Mouse (Mus musculus) thymus, postnatal 4 days (tissue): ENCODE data around the gene Shisa3.

Source experiments
- DNase-seq: peaks from one replicate; pipeline ENCODE4 v3.0.0; 2021

Shisa3 gene

DNA sequence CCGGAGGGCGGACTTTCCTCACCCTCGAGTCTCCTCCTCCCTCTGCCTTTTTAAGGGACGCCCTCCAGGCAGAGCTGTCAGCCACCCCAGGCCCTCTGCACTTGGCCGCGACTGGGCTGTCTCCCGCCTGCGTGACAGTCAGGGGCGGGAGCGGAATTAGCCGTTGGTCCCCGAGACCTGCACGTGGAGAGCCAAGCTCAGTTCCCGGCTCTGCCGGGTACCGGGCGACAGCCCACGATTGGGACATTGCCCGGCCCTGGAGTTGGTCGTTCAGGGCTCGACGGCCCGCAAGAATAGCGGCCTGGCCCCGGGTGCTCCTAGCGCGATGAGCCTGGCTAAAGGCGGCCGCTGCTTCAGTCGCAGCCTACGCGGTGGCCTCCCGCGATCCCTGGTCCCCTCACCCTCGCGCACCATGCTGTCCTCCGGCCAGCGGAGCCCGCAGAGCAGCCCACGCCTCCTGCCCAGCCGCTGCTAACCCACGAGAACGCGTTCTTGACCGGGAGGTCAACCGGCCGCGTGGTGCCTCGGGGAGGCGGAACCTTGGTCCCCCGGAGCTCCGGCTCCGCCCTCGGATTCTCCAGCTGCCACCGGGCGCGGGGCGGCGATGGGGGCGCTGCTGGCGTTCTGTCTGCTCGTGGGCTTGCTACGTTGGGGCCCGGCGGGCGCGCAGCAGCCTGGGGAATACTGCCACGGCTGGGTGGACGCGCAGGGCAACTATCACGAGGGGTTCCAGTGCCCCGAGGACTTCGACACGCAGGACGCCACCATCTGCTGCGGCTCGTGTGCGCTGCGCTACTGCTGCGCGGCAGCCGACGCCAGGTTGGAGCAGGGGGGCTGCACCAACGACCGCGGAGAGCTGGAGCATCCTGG lies at the start of gene Shisa3:
Shisa3 (plus strand) TSS at position 79 of the 870 bp plus-strand sequence.
- DNase-seq = peak; percentile 51

DNA sequence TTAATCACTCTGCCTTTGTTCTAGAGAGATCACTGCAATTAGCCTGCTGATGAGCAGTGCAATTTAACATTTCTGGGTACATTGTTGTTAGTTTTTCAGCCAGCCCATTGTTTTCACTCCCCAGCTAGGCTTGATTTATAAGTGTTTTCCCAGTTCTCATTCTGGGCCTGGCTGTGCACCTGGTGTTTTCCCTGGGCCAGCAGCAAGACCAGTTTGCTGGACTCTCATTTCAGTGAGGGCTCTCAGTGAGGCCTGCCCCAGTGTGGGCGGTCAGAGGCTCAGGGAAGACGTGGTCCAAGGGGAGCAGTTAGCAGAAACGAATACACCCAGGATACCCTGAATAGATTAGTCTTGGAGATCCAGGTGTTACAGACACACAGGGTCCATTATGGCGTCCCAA lies 49.0 kb upstream of the Shisa3 start:
- no peak for DNase-seq

DNA sequence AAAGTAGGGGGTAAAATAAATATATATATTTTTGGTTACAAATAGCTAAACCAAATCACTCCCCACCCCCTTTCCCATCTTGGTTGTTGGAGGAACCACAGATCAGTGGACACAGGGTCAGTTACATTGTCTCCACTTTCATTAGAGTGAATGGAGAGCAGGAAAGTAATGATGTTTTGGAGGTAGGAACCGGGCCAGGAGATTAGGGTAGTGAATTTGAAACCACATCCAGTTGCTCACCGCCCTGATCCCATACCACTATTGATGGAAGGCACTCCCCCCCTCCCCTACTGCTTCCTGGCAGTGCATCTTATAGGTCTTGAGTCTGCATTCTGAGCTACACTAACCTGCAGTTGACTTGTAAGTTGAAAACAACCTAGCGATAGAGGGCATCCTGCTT lies 48.6 kb upstream of the Shisa3 start:
- no peak for DNase-seq

DNA sequence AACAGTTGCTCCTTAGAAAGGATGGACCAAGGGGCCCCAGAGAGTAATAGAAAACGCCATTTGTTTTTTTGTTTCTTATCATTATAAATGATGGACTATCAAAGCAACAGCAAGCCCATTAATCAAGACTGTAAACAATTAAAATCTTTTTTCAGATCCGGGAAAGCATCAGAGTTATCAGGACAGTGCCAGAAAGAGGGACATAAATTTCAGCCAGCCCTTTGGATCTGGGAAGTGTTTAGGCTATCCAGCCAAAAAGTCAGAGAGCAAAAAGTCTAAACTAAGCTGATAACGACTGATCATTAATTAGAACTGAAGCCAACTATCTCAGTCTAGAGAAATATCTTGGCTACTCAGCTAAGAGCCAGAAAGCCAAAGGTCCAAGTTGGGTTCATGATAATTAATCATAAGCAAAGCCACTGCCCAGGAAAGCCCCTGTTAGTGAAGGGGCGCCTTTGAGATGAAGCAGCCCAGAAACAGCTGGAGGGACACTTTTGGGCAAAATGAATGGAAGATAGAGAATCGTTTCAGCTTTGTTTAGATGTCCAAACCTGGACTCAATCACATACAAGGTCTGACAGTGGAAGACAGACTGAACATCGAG lies 35.0 kb upstream of the Shisa3 start:
- no peak for DNase-seq

DNA sequence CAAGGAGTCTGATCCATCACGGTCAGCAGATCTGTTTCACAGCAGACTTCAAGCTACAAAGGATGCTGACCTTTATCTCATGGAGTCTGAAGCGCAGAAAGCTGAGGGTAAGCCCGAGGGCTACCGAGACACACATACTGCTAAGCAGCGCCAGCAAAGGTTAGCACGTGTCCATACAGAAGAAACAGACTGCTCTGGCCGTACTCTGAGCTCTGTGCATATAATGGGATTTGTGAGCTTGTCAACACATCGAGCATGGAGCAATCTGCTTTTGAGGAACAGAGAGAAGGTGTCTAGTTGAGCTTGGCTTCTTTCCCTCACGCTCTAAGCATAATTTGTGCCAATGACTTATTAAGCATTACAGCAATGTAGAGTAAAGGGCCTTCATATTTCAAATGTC lies 33.6 kb upstream of the Shisa3 start:
- no peak for DNase-seq

DNA sequence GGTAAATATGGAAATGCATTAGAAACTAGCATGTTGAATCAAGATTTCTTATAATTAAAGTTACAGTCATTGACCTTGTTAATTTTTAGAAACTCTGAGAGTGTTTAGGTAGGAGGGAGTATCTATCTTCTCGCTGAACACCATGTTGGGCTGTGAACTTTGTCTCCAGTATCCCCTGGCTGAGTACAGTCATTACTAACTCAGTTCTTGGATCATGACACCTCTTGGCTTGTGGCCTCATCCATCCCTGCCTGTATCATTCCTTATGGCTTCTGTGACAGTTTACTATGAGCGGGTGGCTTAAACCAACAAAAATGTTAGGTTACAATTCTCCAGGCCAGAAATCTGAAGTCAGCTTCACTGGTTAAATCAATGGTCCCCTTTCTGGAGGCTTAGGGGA lies 32.0 kb upstream of the Shisa3 start:
- DNase-seq = no peak

DNA sequence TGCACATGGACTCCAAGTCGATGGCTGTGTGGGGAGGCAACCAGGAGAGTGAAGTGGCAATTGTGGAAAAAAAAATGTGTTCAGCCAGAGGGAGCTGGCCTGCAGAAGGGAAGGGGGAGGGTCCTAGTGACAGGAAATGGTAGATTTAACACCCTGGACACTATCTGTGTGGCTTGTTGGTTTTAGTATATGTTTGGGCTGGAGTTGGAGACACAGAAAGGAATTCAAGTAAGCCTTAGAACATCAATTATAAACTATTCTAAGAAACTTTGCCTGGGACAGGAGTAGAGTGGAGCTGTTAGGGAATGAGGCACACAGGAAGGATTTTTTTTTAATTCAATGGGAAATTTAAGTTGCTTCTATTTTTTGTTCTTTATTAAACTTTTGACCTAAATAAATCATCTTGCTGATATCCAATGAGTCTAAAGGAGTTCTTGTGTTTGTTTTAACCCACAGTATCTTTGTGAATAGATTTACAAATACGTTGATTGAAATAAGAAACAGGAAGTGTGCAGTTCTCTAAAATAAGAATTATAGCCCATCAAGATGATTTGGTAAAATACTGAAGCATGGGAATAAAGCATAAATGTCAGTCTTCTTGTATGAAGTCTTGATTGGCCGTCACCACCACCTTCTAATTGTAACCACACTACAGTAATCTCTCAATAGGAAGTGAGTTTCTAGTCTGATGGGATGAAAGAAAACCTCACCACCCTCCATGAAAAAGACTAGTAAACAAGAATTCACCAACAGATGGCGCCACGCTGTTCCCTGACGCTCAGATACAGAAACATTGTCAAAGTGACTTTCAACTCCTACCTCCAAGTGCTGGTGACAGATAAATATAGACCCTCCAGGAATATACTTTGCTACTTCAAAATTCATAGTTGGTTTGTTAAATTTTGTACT lies 27.7 kb upstream of the Shisa3 start:
- DNase-seq = peak; percentile 35

DNA sequence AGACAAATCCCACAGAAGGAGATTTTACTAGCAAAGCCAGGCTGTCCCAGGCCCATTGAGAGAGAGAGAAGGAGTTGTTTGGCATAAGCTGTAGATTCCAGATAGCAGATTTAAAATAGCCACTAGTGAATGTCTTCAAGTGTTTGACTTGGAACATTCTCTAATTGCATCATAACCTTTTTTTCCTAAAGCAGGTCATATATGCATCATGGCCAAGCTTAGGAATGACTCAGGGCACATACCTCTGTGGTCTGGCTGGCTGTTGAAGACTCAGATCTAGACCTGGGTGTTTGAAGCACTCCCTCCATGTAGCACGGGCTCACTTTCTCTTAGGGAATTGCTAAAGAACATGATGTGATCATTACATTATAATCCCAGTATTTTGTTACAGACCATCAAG lies 12.6 kb upstream of the Shisa3 start:
- DNase-seq = no peak

DNA sequence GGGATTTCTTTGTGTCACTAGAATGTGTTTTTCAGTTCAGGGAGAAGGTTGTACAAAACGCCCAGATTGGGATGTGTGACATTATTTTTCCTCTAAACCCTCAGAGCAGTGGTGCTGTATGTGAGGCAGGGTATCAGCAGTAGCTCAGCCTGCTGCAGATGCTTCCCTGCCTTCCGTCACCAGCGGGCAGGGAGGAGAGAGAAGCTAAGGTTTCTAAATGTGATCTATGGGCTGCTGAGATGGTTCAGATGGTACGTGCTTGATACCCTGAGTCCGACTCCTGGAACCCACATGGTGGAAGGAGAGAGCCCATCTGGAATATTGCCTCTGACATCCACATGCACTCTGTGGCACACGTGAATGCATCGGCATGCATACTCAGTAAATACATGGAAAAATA lies 12.1 kb upstream of the Shisa3 start:
- no peak for DNase-seq

DNA sequence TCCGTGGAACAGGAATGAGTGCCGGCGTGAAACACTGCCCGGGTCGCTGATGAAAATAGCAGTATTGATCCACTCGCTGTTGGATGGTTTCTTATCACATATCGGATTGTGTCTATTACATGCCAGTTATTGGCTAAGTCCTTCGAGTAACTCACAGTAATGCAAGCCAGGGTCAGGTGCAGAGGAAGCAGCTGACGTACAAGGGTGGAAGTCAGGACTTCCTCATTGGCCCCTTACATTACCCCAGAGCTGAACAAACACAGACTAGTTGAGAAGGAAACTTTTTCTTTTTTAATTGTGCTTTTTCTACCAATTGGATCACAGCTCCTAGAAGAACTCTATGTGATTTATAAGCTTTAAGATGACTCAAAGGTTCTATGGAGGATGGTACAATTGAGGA lies 7.7 kb upstream of the Shisa3 start:
- DNase-seq = no peak

DNA sequence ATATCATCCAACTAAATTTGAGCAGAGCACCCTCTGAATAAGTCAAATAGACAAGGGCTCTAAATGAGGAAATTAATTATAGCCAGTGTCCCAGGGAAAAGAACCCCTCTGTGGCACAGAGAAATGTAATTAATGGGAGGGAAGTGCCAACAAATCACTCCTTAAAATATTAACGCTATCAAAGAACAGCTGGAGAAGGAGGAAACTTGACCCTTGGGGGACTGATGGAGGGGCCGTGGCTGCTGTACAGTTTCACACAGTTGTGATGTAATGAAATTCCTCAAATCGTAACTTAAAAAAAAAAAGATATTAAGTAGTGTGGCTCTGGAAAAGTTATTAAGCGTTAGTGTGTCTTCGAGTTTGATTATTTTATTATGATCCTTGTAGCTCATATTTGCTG lies 1.7 kb upstream of the Shisa3 start:
- DNase-seq = no peak

DNA sequence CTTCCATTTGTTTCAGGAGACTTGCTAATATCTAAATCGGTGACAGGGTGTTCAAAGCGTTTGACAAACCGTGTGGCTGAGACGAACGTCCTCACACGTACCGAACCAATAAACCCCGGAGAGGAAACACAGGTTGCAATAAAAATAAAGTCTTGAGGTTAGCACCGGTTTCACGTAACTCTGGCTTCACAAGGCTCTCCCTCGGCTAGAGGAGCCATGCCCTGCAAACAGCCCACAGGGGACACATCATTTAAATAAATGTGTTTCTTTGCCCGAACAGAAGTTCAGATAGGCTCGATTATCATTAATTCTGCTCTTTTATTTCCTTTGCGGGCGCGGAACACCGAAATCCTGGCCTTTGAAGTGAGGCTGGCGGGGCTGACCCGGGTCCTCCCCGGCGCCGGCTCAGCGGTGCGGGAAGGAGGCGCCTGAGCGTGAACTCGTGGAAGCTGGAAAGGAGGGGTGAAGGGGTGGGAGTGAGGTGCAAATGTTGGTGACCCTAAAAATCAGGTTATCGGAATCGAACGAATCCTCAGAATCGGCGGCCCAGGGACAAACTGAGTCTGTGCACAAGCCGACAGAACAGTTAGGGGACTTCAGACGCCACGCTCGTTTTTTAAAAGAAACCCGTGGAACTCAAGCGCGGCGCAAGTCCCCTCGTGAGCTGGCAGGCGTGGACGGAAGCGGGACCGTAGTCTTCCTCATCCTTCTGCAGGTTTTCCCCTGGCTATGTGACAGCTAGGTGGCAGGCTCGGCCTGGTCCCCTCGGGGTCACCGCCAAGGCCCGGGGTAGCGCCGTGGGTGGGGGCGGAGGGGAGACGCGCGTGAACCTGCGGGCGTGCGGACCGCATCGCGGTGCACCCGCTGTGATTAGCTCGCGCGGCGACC lies 522 bp upstream of the Shisa3 start:
- peak; percentile 14 for DNase-seq

DNA sequence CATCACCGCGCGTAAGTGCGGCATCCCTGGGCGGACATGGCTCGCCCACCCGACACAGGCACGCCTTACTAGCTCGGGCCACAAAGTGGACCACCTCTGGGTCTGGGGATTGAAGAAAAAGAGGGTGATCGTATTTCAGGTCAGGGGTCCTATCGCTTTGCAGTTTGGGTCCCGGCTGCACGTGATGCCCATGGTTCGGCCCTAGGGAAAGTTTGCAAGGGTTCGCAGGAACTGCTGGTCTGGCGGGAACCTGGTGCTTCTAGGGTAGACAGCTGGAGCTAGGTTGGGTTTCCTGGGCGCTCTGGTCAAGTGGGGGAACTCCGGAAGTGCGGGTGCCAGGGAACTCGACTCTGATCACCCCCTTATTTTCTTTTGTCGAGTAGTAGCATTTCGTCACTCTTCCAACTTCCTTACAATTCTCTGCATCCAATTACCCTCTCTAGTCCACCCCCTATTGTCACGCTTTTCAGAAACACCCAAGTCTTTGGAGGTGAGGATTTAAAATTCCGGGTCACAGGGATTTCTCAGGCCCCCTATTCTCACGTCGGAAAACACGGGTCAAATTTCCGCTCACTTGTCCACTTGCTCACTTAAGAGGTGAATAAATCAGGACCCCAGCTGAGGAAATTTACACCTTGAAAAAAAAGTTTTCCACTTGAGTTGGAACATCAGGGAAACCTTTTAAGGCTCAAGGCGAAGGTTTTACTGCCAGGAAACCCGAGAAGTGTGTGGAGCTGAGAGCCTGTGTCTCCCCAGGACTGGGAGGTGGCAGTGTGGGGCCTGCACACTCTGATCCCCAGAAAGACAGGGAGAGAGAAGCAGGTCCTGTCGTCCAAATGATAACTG lies 1.2 kb downstream of the Shisa3 start:
- no peak for DNase-seq

DNA sequence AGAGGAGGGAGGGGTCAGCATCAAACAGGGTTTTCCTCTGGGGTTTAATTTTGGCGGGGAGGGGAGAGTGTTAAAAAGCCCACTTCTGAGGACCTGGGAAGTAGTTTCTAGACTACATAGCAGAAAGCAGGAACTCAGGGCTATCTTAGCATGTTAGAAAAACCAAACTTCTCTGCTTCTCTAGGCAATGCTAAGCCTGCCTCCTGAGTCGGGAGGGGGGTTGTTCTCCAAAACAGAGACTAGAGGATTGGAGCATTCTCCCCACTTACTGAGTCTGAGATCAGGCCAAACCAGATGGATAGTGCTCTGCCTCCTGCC lies 1.8 kb downstream of the Shisa3 start:
- no peak for DNase-seq

DNA sequence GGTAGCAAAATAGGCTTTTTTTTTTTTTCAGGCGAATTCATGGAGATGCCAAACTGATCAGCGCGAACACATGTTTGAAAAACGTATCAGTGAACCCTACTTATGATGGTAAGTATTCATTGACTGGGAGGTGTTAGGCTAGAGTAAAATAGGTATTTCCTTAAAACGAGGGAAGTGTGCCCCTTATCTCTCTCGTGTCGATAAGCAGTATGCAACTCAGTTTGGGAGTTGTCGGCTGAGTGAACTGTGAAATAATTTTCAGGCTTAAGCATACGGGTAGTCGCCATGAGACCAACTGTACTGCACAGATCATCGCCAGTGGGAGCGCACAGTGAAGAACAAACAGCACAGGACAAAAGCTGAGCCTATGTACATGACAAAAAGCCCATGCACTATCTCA lies 13.5 kb downstream of the Shisa3 start:
- no peak for DNase-seq

DNA sequence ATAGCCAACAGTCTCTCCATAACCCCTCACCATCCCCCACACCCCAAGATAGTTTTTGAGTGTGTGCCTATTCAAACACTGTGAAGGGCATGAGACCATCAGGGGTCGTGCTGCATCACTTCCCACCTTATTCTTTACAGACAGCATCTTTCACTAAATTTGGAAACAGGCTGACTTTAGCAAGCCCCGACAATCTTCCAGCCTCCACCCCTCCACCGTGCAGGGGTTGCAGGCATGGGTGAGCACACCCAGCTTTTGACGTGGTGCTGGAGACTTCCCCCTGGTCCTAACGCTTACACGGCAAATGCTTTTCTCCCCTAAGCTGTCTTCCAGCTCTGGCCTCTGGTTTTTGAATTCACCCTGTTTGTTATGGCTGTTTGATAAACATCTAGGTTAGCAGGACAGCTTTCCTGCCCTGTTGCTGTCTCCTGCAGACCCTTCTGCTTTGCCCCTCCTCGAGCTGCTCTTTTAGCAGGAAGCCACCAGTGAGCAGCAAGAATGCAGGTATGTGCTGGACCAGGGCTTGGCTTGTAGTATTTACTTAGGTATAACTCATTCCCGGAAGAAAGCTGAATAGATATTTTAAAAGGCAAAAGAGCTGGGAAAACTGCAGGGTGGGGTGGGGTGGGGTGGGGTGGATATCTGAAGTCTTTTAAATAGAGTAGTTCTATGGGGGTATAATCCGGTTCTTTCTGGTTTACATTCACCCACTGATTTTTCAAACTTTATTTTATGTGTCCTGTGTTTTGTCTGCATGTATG lies 20.7 kb downstream of the Shisa3 start:
- DNase-seq = no peak

DNA sequence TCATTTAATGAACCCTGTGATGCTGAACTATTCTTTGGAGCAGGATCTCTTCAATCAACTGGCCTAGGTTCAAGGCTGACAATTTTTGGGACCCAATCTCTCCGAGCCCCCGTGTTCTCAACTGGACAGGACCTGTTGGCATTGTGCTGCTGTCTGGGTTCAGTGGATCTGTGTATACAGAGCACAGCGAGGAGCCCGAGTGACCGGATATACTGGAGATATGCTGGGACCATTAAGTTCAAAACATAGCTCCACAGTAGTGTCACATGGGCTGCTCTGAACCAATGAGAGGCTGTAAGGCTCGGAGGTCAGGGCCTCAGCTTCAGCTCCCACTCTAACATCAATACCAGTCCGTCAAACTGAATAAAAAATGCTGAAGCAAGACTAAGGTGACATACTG lies 21.8 kb downstream of the Shisa3 start:
- no peak for DNase-seq

DNA sequence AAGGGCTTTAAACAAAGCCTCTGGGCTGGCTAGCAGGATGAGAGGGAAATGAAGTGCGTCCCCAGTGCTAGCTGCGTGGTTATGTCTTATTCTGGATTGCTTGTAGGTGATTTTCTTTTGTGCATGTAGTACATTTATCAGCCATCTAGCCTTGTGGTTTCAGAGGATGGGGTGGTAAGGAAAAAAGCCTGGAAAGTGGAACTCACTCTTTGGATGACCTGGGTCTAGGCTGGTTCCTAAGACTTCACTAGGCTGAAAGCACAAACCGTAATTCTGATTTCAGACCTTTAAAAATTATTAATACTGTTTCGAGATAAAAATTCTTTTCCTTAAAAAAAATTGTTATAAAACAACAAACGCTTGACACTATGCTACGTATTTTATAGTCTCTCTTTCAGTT lies 22.2 kb downstream of the Shisa3 start:
- no peak for DNase-seq

DNA sequence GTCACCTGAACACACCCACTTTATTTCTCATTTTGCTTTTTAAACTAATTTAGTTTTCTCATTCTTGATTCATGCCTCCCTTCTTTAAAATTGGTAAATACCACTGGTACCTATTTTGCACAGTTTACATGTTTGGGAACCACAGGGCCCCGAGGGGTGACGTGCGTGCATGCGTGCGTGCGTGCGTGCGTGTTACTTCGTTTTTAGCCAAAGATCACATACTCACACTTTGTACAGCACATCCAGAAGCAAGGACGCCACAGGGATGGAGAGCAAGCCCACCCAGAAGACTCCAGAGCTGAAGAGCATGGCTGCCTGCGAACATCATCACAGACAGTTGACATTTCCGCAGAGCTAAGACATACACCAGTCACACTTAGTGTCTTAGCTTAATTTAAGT lies 23.6 kb downstream of the Shisa3 start:
- no peak for DNase-seq

DNA sequence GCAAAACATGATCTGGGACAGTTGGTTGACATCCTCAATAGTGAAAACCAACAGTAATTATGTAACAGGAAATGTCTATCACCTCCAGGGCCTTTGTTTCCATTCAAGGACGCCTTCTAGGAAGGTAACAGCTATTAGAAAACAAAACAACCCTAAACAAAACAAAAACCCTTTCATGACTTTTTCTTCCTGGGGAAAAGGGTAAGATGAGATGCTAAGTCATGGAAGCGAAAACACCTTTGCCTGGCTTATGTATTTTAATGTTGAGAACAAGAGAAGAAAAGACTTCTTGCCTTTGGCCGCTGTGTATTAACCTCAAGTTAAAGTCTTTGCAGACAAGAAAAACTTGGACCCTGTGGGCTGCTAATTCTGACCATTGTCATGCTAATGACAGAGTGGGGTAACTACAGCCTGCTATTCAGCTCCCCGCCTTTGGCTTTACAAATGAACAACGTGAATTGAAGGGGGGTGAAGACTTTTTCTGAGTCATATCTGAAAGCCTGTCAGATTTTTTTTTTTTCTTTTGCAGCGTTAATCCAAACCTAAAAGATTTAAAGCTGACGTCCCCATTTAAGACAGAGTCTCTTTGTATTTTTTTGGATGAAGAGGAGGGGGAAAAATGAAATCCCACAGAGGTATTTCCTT lies 25.6 kb downstream of the Shisa3 start:
- DNase-seq = no peak
